Mouse (Mus musculus): ENCODE results near the gene Tas2r117. TPM values are rescaled to one million over a fixed set of nuclear protein-coding genes. Genes with fewer than 3 reads are reported as not detected.

Gene Tas2r117
- polyA plus RNA-seq (2012; rRNA removed; ENCODE audit: low replicate concordance): not detected in 2 replicates

DNA sequence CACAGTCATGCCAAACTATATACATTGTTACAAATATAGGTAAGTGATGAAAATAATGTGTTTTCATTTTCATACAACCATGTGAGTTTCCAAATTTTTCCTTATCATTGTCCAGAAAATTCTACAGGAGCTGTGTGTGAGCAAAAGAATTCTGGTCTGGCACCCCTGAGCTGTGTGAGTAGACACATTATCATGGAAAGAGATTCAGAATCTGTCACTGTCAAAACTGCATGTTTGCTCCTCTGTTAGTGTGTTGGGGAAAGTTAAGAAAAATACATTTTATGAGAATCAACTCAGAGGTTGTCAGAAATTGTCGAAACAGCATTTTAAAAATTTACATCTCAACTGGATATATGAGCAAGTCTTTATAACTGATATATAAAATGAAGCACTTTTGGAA lies at the start of gene Tas2r117:
Gene Tas2r117 (plus strand): TSS at position 301 of the 400 bp plus-strand sequence.

DNA sequence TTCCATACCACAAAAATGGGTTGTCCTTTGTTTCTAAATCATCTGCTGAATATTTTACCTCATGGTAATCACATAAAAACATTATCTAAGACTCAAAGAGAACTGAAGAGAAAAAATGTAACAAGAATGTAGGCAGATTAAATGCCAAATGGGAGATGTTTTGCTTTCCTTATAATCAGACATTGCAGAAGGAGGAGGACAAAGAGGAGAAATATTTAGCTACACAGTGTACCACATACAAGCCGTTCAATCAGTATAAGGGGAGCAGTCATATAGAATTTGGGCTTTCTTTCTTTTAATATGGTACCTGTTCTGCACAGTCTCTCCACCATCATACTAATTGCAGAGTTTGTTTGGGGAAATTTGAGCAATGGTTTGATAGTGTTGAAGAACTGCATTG lies 48.2 kb upstream of the Tas2r117 start, which contains the start of gene Tas2r124:
Gene Tas2r124 (plus strand): TSS at position 301 of the 400 bp plus-strand sequence.

DNA sequence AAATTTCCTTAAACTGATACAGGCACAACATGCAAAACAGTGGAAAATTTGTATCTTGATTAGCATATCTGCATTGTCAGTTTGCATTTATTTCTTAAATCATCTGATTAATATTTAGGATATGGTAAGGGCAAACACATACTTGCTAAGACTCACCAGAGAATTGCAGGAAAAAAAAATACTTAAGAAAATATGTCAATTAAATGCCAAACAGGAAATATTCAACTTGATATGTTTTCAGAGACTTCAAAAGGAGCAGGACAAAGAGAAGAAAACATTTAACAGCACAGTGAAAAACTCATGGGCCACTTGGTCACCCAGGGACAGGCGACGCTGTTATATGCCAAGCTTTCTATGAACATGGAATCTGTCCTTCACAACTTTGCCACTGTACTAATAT lies 40.8 kb upstream of the Tas2r117 start, which contains the start of gene Tas2r102:
Gene Tas2r102 (plus strand): TSS at position 301 of the 400 bp plus-strand sequence.

DNA sequence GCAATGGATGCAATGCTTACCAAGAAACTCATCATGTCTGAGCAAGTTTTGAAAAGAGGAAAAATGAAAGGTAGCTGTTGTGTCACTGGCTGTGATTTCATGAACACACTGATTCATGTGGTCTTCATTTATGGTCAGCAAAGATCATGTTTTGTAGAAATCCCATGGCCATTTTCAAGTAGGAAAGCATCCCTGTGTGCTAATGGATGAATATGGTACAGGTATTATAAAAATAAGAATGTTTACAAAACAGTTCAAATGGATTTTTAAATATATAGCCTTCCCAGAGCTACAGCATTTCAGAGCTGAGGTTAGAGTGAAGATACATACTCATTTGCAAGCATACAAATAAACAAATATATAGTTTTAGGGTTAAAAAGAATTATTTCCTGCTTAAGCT lies 24.6 kb upstream of the Tas2r117 start, which contains the start of gene Tas2r136:
Gene Tas2r136 (minus strand): TSS at position 101 of the 400 bp plus-strand sequence.

DNA sequence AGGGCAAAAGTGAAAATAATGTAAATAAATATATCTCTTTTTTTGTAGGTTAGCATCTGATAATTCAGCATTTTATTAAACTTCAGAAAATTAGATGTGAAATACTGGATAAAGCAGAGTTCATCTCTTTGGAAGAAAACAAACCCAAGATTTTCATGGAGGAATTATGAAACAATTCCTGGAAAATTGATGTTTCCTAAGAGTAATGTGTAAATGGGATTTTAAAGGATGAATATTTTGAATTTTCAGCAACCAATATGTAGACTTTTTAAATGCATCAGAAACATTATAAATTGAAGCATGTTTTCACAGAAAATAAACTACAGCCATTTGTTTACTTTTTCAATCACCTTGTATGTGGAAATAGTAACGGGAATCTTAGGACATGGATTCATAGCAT lies 44.2 kb downstream of the Tas2r117 start, which contains the start of gene Tas2r123:
Gene Tas2r123 (plus strand): TSS at position 301 of the 400 bp plus-strand sequence.

Other genes with a start within 250 kb of the Tas2r117 start
- not detected in 2 replicates for gene Prh1, start 233.0 kb upstream of the Tas2r117 start, polyA plus RNA-seq (2012; rRNA removed; ENCODE audit: low replicate concordance)
- not detected in 2 replicates for gene Prp2, start 206.9 kb upstream of the Tas2r117 start, polyA plus RNA-seq (2012; rRNA removed; ENCODE audit: low replicate concordance)
- gene A630073D07Rik, start 151.3 kb upstream of the Tas2r117 start, polyA plus RNA-seq (2012; rRNA removed; ENCODE audit: low replicate concordance): not detected in 2 replicates
- not detected in 2 replicates for gene Tas2r120, start 145.9 kb upstream of the Tas2r117 start, polyA plus RNA-seq (2012; rRNA removed; ENCODE audit: low replicate concordance)
- gene Tas2r121, start 101.8 kb upstream of the Tas2r117 start, polyA plus RNA-seq (2012; rRNA removed; ENCODE audit: low replicate concordance): not detected in 2 replicates
- gene Tas2r122, start 90.9 kb upstream of the Tas2r117 start, polyA plus RNA-seq (2012; rRNA removed; ENCODE audit: low replicate concordance): not detected in 2 replicates
- not detected in 2 replicates for gene Tas2r115, start 64.8 kb upstream of the Tas2r117 start, polyA plus RNA-seq (2012; rRNA removed; ENCODE audit: low replicate concordance)
- gene Tas2r124, start 48.1 kb upstream of the Tas2r117 start, polyA plus RNA-seq (2012; rRNA removed; ENCODE audit: low replicate concordance): not detected in 2 replicates
- gene Tas2r102, start 40.7 kb upstream of the Tas2r117 start, polyA plus RNA-seq (2012; rRNA removed; ENCODE audit: low replicate concordance): not detected in 2 replicates
- not detected in 2 replicates for gene Tas2r136, start 24.7 kb upstream of the Tas2r117 start, polyA plus RNA-seq (2012; rRNA removed; ENCODE audit: low replicate concordance)
- gene Tas2r123, start 44.3 kb downstream of the Tas2r117 start, polyA plus RNA-seq (2012; rRNA removed; ENCODE audit: low replicate concordance): not detected in 2 replicates
- gene Tas2r116, start 52.6 kb downstream of the Tas2r117 start, polyA plus RNA-seq (2012; rRNA removed; ENCODE audit: low replicate concordance): not detected in 2 replicates
- not detected in 2 replicates for gene Tas2r110, start 65.2 kb downstream of the Tas2r117 start, polyA plus RNA-seq (2012; rRNA removed; ENCODE audit: low replicate concordance)
- not detected in 2 replicates for gene Tas2r113, start 90.2 kb downstream of the Tas2r117 start, polyA plus RNA-seq (2012; rRNA removed; ENCODE audit: low replicate concordance)
- not detected in 2 replicates for gene Tas2r125, start 106.8 kb downstream of the Tas2r117 start, polyA plus RNA-seq (2012; rRNA removed; ENCODE audit: low replicate concordance)
- not detected in 2 replicates for gene Tas2r129, start 148.3 kb downstream of the Tas2r117 start, polyA plus RNA-seq (2012; rRNA removed; ENCODE audit: low replicate concordance)
- gene Tas2r131, start 155.1 kb downstream of the Tas2r117 start, polyA plus RNA-seq (2012; rRNA removed; ENCODE audit: low replicate concordance): not detected in 2 replicates
- not detected in 2 replicates for gene Tas2r109, start 178.1 kb downstream of the Tas2r117 start, polyA plus RNA-seq (2012; rRNA removed; ENCODE audit: low replicate concordance)
- not detected in 2 replicates for gene Tas2r103, start 234.3 kb downstream of the Tas2r117 start, polyA plus RNA-seq (2012; rRNA removed; ENCODE audit: low replicate concordance)

All from subcutaneous adipose tissue, adult 2 months (tissue).